In the genomic region with DNA sequence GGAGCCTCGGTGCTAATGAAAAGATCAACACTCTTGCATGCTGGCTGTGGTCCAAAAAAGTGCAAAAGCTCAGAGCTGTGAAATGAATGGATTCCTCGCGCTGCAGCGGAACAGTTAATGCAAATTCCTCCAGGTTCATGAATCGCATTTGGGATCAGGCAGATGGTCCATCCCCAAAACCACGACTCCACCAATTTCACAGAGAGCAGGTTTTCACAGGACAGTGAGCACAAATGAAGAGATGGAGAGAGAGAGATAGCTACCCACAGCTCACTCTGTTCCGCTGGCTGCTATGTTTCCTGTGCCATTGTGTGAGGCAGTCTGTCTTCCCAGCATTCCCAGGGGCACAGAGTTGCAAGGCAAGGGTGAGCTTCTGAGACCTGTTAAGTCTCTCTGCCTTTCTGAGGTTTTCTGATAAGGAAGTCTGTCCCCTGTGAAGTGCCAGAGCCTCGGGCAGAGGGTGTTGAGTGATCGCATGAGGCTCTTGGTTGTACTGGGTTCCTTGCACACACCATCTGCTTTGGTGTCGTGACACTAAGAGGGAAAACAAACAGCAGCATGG, we compare ENCODE assay signal across 9 mouse cellular contexts.
A peak's percentile ranks its signal among the peaks of the same experiment; 100 is the strongest.
DNase-seq lines count a peak whose midpoint lies in the region; ATAC-seq lines count a peak whose summit lies in the region.
"Had no signal": no experiment of that assay in that cellular context is flagged by ENCODE, and none has a peak within 500 bp of the region (broad histone marks: within the 10 kb centered on the region; RNA-seq: fewer than 3 reads in every experiment).

No protein-coding gene starts in this region.

- H3K4me1 ChIP-seq in lung, embryonic 16.5 days (replicated peaks; ENCODE audit: control insufficient read depth, insufficient read depth, low read length) = peaks cover 3% of the 10 kb centered on the region; the same call in 1 of the 2 replicates
- H3K4me1 ChIP-seq in forebrain, embryonic 11.5 days (replicated peaks; ENCODE audit: control insufficient read depth, insufficient read depth, low read length) = peaks cover 6% of the 10 kb centered on the region; the same call in 1 of the 2 replicates
- H3K4me1 ChIP-seq in intestine, embryonic 15.5 days (replicated peaks) = peaks cover 3% of the 10 kb centered on the region; the same call in 1 of the 2 replicates

- peak; percentile 62; the same call in 1 of the 2 replicates for ATAC-seq in lung, embryonic 16.5 days (ENCODE audit: low read depth)
- peak; percentile 69 for ATAC-seq in forebrain, embryonic 11.5 days (replicated peaks; ENCODE audit: low FRiP score)
- ATAC-seq in intestine, embryonic 15.5 days = no peak

- H3K4me3 ChIP-seq in lung, embryonic 16.5 days (ENCODE audit: low read length) = no peak overlapping the region
- H3K4me3 ChIP-seq in forebrain, embryonic 11.5 days (ENCODE audit: low read depth, low read length) = no peak overlapping the region
- H3K4me3 ChIP-seq in intestine, embryonic 15.5 days (replicated peaks) = no peak overlapping the region

- no peaks in the 10 kb centered on the region for H3K36me3 ChIP-seq in lung, embryonic 16.5 days (ENCODE audit: control insufficient read depth, insufficient read depth, low read length)
- no peaks in the 10 kb centered on the region for H3K36me3 ChIP-seq in forebrain, embryonic 11.5 days (ENCODE audit: control insufficient read depth, insufficient read depth, low read length)
- no peaks in the 10 kb centered on the region for H3K36me3 ChIP-seq in intestine, embryonic 15.5 days

- no peak for DNase-seq in lung, postnatal 25 days (ENCODE audit: low spot score)
- DNase-seq in forebrain, embryonic 11.5 days (ENCODE audit: low spot score) = no peak
- peak; percentile 82 for DNase-seq in retina, postnatal 1 day
- no peak for DNase-seq in ovary, postnatal 14 days (ENCODE audit: low spot score)
- DNase-seq in right cerebral cortex, postnatal 36 days (ENCODE audit: low spot score in 2 of 2) = no peak
- DNase-seq: cerebellum, adult 9-11 months; right cerebral cortex, postnatal 25 days had no signal

- no peaks in the 10 kb centered on the region for H3K9me3 ChIP-seq in lung, embryonic 16.5 days (ENCODE audit: control insufficient read depth, low read length)
- H3K9me3 ChIP-seq in forebrain, embryonic 11.5 days (ENCODE audit: control insufficient read depth, low read length) = no peaks in the 10 kb centered on the region
- H3K9me3 ChIP-seq in intestine, embryonic 15.5 days = no peaks in the 10 kb centered on the region

- WGBS in lung, embryonic 16.5 days = 20% methylated on average over 10 of the region's 10 CpGs
- 28% methylated on average over 10 of the region's 10 CpGs for WGBS in forebrain, embryonic 11.5 days
- WGBS in intestine, embryonic 15.5 days = 33% methylated on average over 10 of the region's 10 CpGs

- no peak overlapping the region for H3K27ac ChIP-seq in lung, embryonic 16.5 days (ENCODE audit: low read length)
- H3K27ac ChIP-seq in forebrain, embryonic 11.5 days (ENCODE audit: low read depth, low read length) = no peak overlapping the region; the same call in 1 of the 2 replicates
- H3K27ac ChIP-seq in intestine, embryonic 15.5 days = no peak overlapping the region

- H3K9ac ChIP-seq in lung, embryonic 16.5 days (ENCODE audit: low read length) = 0 out of 2 replicates have a peak overlapping the region, but pooled peaks have one; percentile 9
- H3K9ac ChIP-seq in forebrain, embryonic 11.5 days (ENCODE audit: low read length) = peak overlapping the region; percentile 27; the same call in 1 of the 2 replicates
- H3K9ac ChIP-seq in intestine, embryonic 15.5 days = no peak overlapping the region

- no peaks in the 10 kb centered on the region for H3K27me3 ChIP-seq in lung, embryonic 16.5 days (ENCODE audit: control insufficient read depth, insufficient read depth, low read depth, low read length)
- H3K27me3 ChIP-seq in forebrain, embryonic 11.5 days (ENCODE audit: control insufficient read depth, insufficient read depth, low read length) = no peaks in the 10 kb centered on the region
- no peaks in the 10 kb centered on the region for H3K27me3 ChIP-seq in intestine, embryonic 15.5 days (replicated peaks)

- H3K4me2 ChIP-seq in lung, embryonic 16.5 days (ENCODE audit: low read depth, low read length) = no peak overlapping the region
- H3K4me2 ChIP-seq in forebrain, embryonic 11.5 days (ENCODE audit: low read depth, low read length, severe bottlenecking) = peak overlapping the region; percentile 34; the same call in 1 of the 2 replicates
- H3K4me2 ChIP-seq in intestine, embryonic 15.5 days (replicated peaks) = 0 out of 2 replicates have a peak overlapping the region, but pooled peaks have one; percentile 12
